Mouse (Mus musculus) bone marrow macrophage, adult 2 months (primary cell): ENCODE measurements at regions not wholly inside any gene's neighbourhood (a gene's known extent, or its start where the extent isn't known, plus 50 kb on each side); places are given as distances from the start of the nearest gene placed in this dataset.

ENCODE experiments used
- CTCF ChIP-seq: IDR thresholded peaks from 2 replicates; pipeline ENCODE4 v1.5.1; 2012; ENCODE audit warnings: low read depth, mild to moderate bottlenecking, low read length, moderate library complexity
- POLR2A ChIP-seq: IDR thresholded peaks from 2 replicates; pipeline ENCODE4 v1.6.1; 2012; ENCODE audit warnings: mild to moderate bottlenecking, low read depth, low read length, borderline replicate concordance

GRCm38 (mm10) chr12:95631029-95631428, 61.0 kb upstream of the Flrt2 start:
- TF ChIP-seq POLR2A (no peak), CTCF (no peak)
